Mouse (Mus musculus) myocyte (in vitro differentiated cells): ENCODE data around the gene Trim24.

Source experiments
- CEBPB ChIP-seq: IDR thresholded peaks from 2 replicates; pipeline ENCODE4 v1.6.1; 2011; ENCODE audit warnings: mild to moderate bottlenecking, moderate library complexity; ENCODE audit not compliant: poor library complexity, insufficient read depth, severe bottlenecking
- E2F4 ChIP-seq: IDR thresholded peaks from one replicate; pipeline ENCODE4 v1.6.1; 2011; ENCODE audit warnings: mild to moderate bottlenecking, control low read depth, moderate library complexity; ENCODE audit not compliant: insufficient read depth
- MAX ChIP-seq: IDR thresholded peaks from one replicate; pipeline ENCODE4 v1.6.1; 2011; ENCODE audit warnings: low read depth, mild to moderate bottlenecking, control low read depth
- MYOD1 ChIP-seq, 3 experiments: IDR thresholded peaks; one replicate each; pipeline ENCODE4 v1.6.1; 2011; ENCODE audit warnings: control low read depth in 2 of 3, low read depth in 2 of 3, mild to moderate bottlenecking in 2 of 3, moderate library complexity in 1 of 3; ENCODE audit not compliant: insufficient read length in 2 of 3, control insufficient read depth in 1 of 3
- MYOG ChIP-seq, 3 experiments: IDR thresholded peaks; one replicate each; pipeline ENCODE4 v1.6.1; 2011; ENCODE audit warnings: control low read depth in 2 of 3, low read depth in 2 of 3, mild to moderate bottlenecking in 2 of 3; ENCODE audit not compliant: insufficient read length in 2 of 3, control insufficient read depth in 1 of 3, insufficient read depth in 1 of 3
- POLR2A ChIP-seq: IDR thresholded peaks from one replicate; pipeline ENCODE4 v1.6.1; 2011; ENCODE audit warnings: low read depth, mild to moderate bottlenecking, control low read depth, moderate library complexity; ENCODE audit not compliant: insufficient read length
- POLR2AphosphoS2 ChIP-seq: IDR thresholded peaks from one replicate; pipeline ENCODE4 v1.6.1; 2011; ENCODE audit warnings: low read depth, control low read depth; ENCODE audit not compliant: insufficient read length
- REST ChIP-seq: IDR thresholded peaks from one replicate; pipeline ENCODE4 v1.6.1; 2011; ENCODE audit warnings: mild to moderate bottlenecking, control low read depth, moderate library complexity; ENCODE audit not compliant: insufficient read depth, insufficient read length
- SRF ChIP-seq: IDR thresholded peaks from one replicate; pipeline ENCODE4 v1.6.1; 2011; ENCODE audit warnings: low read depth; ENCODE audit not compliant: control insufficient read depth, insufficient read length
- TCF12 ChIP-seq: IDR thresholded peaks from one replicate; pipeline ENCODE4 v1.6.1; 2011; ENCODE audit warnings: mild to moderate bottlenecking, control low read depth; ENCODE audit not compliant: poor library complexity, insufficient read depth, severe bottlenecking
- TCF3 ChIP-seq: IDR thresholded peaks from one replicate; pipeline ENCODE4 v1.6.1; 2011; ENCODE audit warnings: low read depth, control low read depth; ENCODE audit not compliant: insufficient read length
- USF1 ChIP-seq: IDR thresholded peaks from one replicate; pipeline ENCODE4 v1.6.1; 2011; ENCODE audit warnings: low read depth, mild to moderate bottlenecking, control low read depth, moderate library complexity

DNA sequence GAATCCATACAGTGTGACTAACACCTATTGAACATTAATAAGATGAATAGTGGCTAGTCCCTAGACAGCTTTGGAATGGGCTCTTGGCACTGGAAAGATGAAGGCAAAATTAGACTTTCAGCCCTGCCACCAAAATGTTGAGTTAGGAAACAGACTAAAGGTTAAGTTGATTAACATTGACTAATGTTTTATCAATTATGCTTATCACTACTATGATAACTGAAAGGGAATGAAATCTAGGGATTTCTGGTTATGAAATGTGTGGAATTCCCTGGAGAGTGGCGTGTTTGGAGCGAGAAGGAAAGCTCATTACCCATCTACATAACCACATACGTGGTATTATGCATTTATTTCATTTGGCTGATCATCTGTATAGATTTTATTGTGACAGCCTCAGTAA lies 41.7 kb upstream of the Trim24 start:
- TF ChIP-seq USF1 (no peak), MYOD1 (IDR thresholded peaks at IDR 0.05; ENCODE audit: control insufficient read depth in 1 of 3, insufficient read length in 2 of 3, low read depth in 2 of 3) (no peak), POLR2A (no peak), E2F4 (no peak), MAX (no peak), CEBPB (no peak), TCF12 (no peak), POLR2AphosphoS2 (no peak), TCF3 (no peak), REST (no peak), SRF (no peak), MYOG (IDR thresholded peaks at IDR 0.05; ENCODE audit: control insufficient read depth in 1 of 3, insufficient read depth in 1 of 3, insufficient read length in 2 of 3, low read depth in 2 of 3) (no peak)
